Mouse (Mus musculus) cerebellum, adult 9-11 months (tissue): Measurements from ENCODE around the gene Met.

Experiments
- DNase-seq: peaks from one replicate; pipeline ENCODE4 v3.0.0; 2022

Gene Met

DNA sequence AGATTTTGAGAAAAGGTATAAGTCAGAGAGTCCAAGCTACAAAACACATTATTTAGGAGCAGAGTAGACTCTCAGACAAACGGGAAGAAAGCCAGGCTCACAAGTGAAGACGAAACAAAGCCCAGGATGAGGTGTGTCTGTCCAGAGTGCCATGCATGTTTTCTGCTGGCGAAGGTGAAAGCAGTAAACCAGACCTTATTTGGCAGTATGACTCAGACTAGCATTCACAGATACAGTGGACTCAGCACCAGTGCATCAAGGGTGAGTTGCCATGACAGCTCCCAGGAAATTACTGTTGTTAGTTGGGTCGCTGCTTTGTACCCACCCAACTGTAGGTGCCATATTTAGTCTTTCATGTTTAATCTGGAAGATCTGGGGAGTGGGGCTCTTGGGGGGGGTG, 149.1 kb downstream of the Met start:
- no peak for DNase-seq

DNA sequence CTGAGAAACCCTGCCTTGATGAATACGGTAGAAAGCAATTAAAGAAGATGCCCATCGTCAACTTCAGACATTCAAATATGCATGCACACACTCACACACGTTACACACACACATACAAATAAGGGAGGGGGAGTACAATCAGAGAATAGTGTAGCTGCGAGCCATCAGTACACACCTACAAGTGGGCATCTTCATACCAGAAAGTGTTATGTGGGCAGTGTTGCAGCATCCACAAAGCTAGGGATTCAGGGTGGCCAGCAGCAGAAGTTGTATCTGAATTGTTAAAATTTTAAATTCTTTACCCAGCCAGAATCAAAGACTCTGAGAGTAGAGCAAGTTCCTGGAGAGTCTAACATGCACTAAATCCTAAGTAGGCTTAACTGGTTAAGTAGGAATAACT, 157.2 kb downstream of the Met start:
- DNase-seq, result no peak

GRCm38 (mm10) chr6:17621436-17621835, 157.8 kb downstream of the Met start:
- no peak for DNase-seq
